Mouse (Mus musculus) bone marrow macrophage, adult 2 months (primary cell): ENCODE data around the gene Zswim4.

Source experiments
- CTCF ChIP-seq: IDR thresholded peaks from 2 replicates; pipeline ENCODE4 v1.5.1; 2012; ENCODE audit warnings: low read depth, mild to moderate bottlenecking, low read length, moderate library complexity
- POLR2A ChIP-seq: IDR thresholded peaks from 2 replicates; pipeline ENCODE4 v1.6.1; 2012; ENCODE audit warnings: mild to moderate bottlenecking, low read depth, low read length, borderline replicate concordance

DNA sequence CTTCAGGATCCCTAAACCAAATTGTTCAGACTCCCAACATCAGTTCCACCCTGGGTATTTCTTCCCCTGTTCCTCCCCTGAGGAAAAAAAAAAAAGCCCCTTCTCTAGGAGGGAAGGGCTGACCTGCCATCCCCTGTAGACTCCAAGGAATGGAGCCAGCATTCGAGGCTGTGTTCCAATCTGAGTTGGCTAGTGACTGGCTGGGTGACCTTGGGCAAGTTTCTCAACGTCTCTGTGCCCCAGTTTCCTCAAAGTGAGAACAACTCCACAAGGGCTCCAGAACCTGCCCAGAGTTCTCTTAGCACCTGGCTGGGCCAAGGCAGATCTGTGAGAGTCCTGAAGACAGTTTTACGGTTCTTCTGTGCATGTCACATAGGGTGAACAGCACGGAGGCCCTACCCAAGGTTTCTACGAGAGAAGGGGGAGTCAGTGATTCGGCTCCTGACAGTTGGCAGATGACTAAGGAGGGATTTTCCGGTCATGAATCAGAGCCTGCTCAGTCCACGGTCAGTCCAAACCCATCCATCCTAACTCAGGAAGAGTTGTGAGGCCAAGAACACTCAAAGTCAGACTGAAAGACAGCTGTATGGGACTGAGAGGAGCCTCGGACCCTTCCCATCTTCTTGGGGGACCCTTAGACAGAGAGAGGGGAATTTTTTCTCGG lies 977 bp downstream of the Zswim4 start:
- TF ChIP-seq CTCF = no peak
- no peak for TF ChIP-seq POLR2A
